Mouse (Mus musculus): ENCODE measurements around the gene Gm44511.
"Not testable (repeated sequence)": the region's sequence is repeated elsewhere in the genome, so short reads cannot be mapped to it uniquely, and the experiment has no call there.

DNA sequence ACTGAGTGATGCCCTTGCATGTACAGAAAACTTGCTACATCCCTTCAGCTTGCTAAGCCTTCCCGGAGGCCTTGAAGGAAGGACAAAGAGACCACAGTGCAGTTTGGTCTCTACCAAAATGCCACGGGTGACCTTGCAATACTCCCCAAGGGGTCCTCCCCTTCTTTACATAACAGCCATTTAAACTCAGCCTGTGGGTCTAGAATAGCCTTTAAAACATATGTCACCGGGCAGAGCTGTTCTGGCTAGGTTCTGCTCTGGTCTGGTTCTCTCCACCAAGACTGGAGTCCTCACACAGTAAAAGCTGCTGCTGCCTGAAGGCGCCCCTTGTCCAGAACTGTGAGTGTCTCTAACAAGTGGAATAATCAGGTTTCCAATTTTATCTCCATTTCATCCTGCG is 25.4 kb downstream of the Gm44511 start:
- TF ChIP-seq CTCF (IDR thresholded peaks at IDR 0.05; ENCODE audit: borderline replicate concordance, extremely low read depth, insufficient read depth, insufficient read length); POLR2A (IDR thresholded peaks at IDR 0.05; ENCODE audit: borderline replicate concordance, extremely low read depth, insufficient read depth, insufficient read length, poor library complexity, severe bottlenecking): not testable (repeated sequence)

Data from brain, embryonic 14.5 days (tissue).